Mouse (Mus musculus) neural tube, embryonic 14.5 days (tissue): Measurements from ENCODE around the gene Gm29666. TPM values are rescaled to one million over a fixed set of nuclear protein-coding genes. Genes with fewer than 3 reads are reported as not detected.
"Not testable (repeated sequence)": the region's sequence is repeated elsewhere in the genome, so short reads cannot be mapped to it uniquely, and the experiment has no call there.

Experiments used
- ATAC-seq: fragments of 200-750 bp; cut with Nextera tagmentation; 2 replicates; pipeline ENCODE4 v1.8.0; 2017; ENCODE audit warnings: low read depth, mild to moderate bottlenecking, moderate TSS enrichment, moderate library complexity
- H3K27ac ChIP-seq: fragments of 300-500 bp; sonication (generic); 2 replicates; pipeline ENCODE4 v1.5.1; 2014; ENCODE audit warnings: low read depth, mild to moderate bottlenecking, control low read depth, low read length, moderate library complexity, mixed read lengths
- H3K27me3 ChIP-seq: fragments of 300-500 bp; sonication (generic); 2 replicates; pipeline ENCODE4 v1.6.1; 2014; ENCODE audit warnings: low read length; ENCODE audit not compliant: control insufficient read depth, insufficient read depth
- H3K36me3 ChIP-seq: fragments of 300-500 bp; sonication (generic); 2 replicates; pipeline ENCODE4 v1.6.1; 2014; ENCODE audit warnings: low read length, mixed read lengths; ENCODE audit not compliant: control insufficient read depth, insufficient read depth
- H3K4me1 ChIP-seq: fragments of 300-500 bp; sonication (generic); 2 replicates; pipeline ENCODE4 v1.6.1; 2014; ENCODE audit warnings: low read length; ENCODE audit not compliant: control insufficient read depth, insufficient read depth
- H3K4me2 ChIP-seq: fragments of 300-500 bp; sonication (generic); 2 replicates; pipeline ENCODE4 v1.6.1; 2014; ENCODE audit warnings: mild to moderate bottlenecking, low read depth, low read length, control low read depth
- H3K4me3 ChIP-seq: fragments of 300-500 bp; sonication (generic); 2 replicates; pipeline ENCODE4 v1.5.1; 2014; ENCODE audit warnings: low read depth, low read length, control low read depth, mixed read lengths
- H3K9ac ChIP-seq: fragments of 300-500 bp; sonication (generic); replicated peaks from 2 replicates; pipeline ENCODE4 v1.6.1; 2014; ENCODE audit warnings: low read depth, mild to moderate bottlenecking, control low read depth, low read length, mixed read lengths
- H3K9me3 ChIP-seq: fragments of 300-500 bp; sonication (generic); 2 replicates; pipeline ENCODE4 v1.6.1; 2016; ENCODE audit warnings: low read length; ENCODE audit not compliant: control insufficient read depth
- WGBS: fragments of 180-500 bp; shearing (Covaris S2); extraction: QIAGEN DNeasy Blood & Tissue Kit; methylation state at CpG from one replicate; pipeline ENCODE4 v1.1.7; 2014; 5-methylcytosine and 5-hydroxymethylcytosine counted together
- polyA plus RNA-seq: library from polyadenylated mRNA; unstranded; fragments of >200 nt; fragmentation: Nextera tagmentation; extraction: Ambion mirVana; gene quantifications from 2 replicates; pipeline ENCODE4 v1.2.1, GENCODE M21; 2014

Gm29666 gene
- polyA plus RNA-seq, 1 experiment from 2014 or later: 0.96 TPM

- H3K27ac ChIP-seq: no peak overlapping the region
- no peaks in the 10 kb centered on the region for H3K9me3 ChIP-seq
- peaks cover 26% of the 10 kb centered on the region for H3K36me3 ChIP-seq
- H3K4me2 ChIP-seq: peak overlapping the region; percentile 68
- peaks cover 23% of the 10 kb centered on the region for H3K4me1 ChIP-seq
- H3K27me3 ChIP-seq: no peaks in the 10 kb centered on the region
- ATAC-seq: no peak
- H3K9ac ChIP-seq: peak overlapping the region; percentile 91; the same call in 1 of the 2 replicates
- 16% methylated on average over 9 of the region's 9 CpGs for WGBS
- peak overlapping the region; percentile 96 for H3K4me3 ChIP-seq
These were observed 5.0 kb upstream of the Gm29666 start for GRCm38 (mm10) chr15:84924781-84925315.

- WGBS: under 1% methylated on average over 60 of the region's 68 CpGs
- H3K36me3 ChIP-seq: peaks cover 14% of the 10 kb centered on the region
- no peaks in the 10 kb centered on the region for H3K27me3 ChIP-seq
These were observed 3.8 kb upstream of the Gm29666 start for GRCm38 (mm10) chr15:84923508-84924181.

GRCm38 (mm10) chr15:84922884-84923507 is 3.2 kb upstream of the Gm29666 start, which contains the start of gene Nup50:
TSS of gene Nup50 (plus strand) at chr15:84923411.
- Histone ChIP-seq H3K36me3 (peaks cover 8% of the 10 kb centered on the region; the same call in 1 of the 2 replicates), H3K27me3 (no peaks in the 10 kb centered on the region), H3K9me3 (no peaks in the 10 kb centered on the region), H3K9ac (peak within 1 kb of the TSS; percentile 91), H3K4me1 (peaks cover 23% of the 10 kb centered on the region), H3K4me3 (peak within 1 kb of the TSS; percentile 96), H3K27ac (peak within 1 kb of the TSS; percentile 93), H3K4me2 (peak within 1 kb of the TSS; percentile 94)
- under 1% methylated on average over 55 of the region's 60 CpGs for WGBS
- ATAC-seq: peak; percentile 91

More at GRCm38 (mm10) chr15:84923508-84924181, 3.8 kb upstream of the Gm29666 start:
- peak overlapping the region; percentile 91 for H3K9ac ChIP-seq
- peak overlapping the region; percentile 93 for H3K27ac ChIP-seq
- H3K9me3 ChIP-seq: no peaks in the 10 kb centered on the region
- peak overlapping the region; percentile 96 for H3K4me3 ChIP-seq
- H3K4me1 ChIP-seq: peaks cover 23% of the 10 kb centered on the region
- H3K4me2 ChIP-seq: peak overlapping the region; percentile 68
- ATAC-seq: peak; percentile 75

- no peaks in the 10 kb centered on the region for H3K9me3 ChIP-seq
- H3K27me3 ChIP-seq: no peaks in the 10 kb centered on the region
- 65% methylated on average over 3 of the region's 3 CpGs for WGBS
- H3K4me2 ChIP-seq: no peak overlapping the region
- no peak overlapping the region for H3K9ac ChIP-seq
- H3K4me3 ChIP-seq: no peak overlapping the region
- no peaks in the 10 kb centered on the region for H3K36me3 ChIP-seq
- H3K27ac ChIP-seq: no peak overlapping the region
- H3K4me1 ChIP-seq: no peaks in the 10 kb centered on the region
- no peak for ATAC-seq
These were observed 6.6 kb downstream of the Gm29666 start for GRCm38 (mm10) chr15:84913201-84913600.

GRCm38 (mm10) chr15:84903843-84904385 is 15.9 kb downstream of the Gm29666 start:
- Histone ChIP-seq H3K36me3 (no peaks in the 10 kb centered on the region), H3K9ac (no peak overlapping the region), H3K27me3 (no peaks in the 10 kb centered on the region), H3K4me2 (no peak overlapping the region), H3K4me3 (no peak overlapping the region), H3K9me3 (no peaks in the 10 kb centered on the region), H3K27ac (no peak overlapping the region), H3K4me1 (no peaks in the 10 kb centered on the region)
- 65% methylated on average over 7 of the region's 7 CpGs for WGBS
- ATAC-seq: no peak

GRCm38 (mm10) chr15:84898077-84898476 is 21.8 kb downstream of the Gm29666 start:
- 15% methylated on average over 7 of the region's 7 CpGs for WGBS
- no peaks in the 10 kb centered on the region for H3K9me3 ChIP-seq

GRCm38 (mm10) chr15:84896664-84897063 is 23.2 kb downstream of the Gm29666 start:
- H3K9me3 ChIP-seq: no peaks in the 10 kb centered on the region
- WGBS: 91% methylated on average over 1 of the region's 1 CpGs
- H3K9ac ChIP-seq: no peak overlapping the region
- H3K36me3 ChIP-seq: no peaks in the 10 kb centered on the region
- H3K27me3 ChIP-seq: no peaks in the 10 kb centered on the region
- H3K4me2 ChIP-seq: no peak overlapping the region
- no peak overlapping the region for H3K27ac ChIP-seq
- H3K4me1 ChIP-seq: peaks cover 5% of the 10 kb centered on the region
- H3K4me3 ChIP-seq: no peak overlapping the region
- no peak for ATAC-seq

More at GRCm38 (mm10) chr15:84898077-84898476, 21.8 kb downstream of the Gm29666 start:
- Histone ChIP-seq H3K4me1 (peaks cover 5% of the 10 kb centered on the region), H3K27me3 (no peaks in the 10 kb centered on the region), H3K27ac (peak overlapping the region; percentile 44), H3K4me2 (peak overlapping the region; percentile 26; the same call in 1 of the 2 replicates), H3K36me3 (no peaks in the 10 kb centered on the region), H3K9ac (no peak overlapping the region), H3K4me3 (no peak overlapping the region)
- ATAC-seq: peak; percentile 84

- H3K4me1 ChIP-seq, H3K9me3 ChIP-seq, ATAC-seq, H3K36me3 ChIP-seq, H3K27ac ChIP-seq, H3K4me3 ChIP-seq, H3K27me3 ChIP-seq, H3K4me2 ChIP-seq, H3K9ac ChIP-seq: not testable (repeated sequence)
- 81% methylated on average over 10 of the region's 10 CpGs for WGBS
These were observed 23.6 kb downstream of the Gm29666 start for GRCm38 (mm10) chr15:84896216-84896615.
